Mouse (Mus musculus) spleen, adult 12 weeks (tissue): ENCODE measurements at regions not wholly inside any gene's neighbourhood (a gene's known extent, or its start where the extent isn't known, plus 50 kb on each side); places are given as distances from the start of the nearest gene placed in this dataset.

Source experiments
- DNase-seq: peaks from one replicate; pipeline ENCODE4 v3.0.0; 2022; ENCODE audit warnings: low spot score

DNA sequence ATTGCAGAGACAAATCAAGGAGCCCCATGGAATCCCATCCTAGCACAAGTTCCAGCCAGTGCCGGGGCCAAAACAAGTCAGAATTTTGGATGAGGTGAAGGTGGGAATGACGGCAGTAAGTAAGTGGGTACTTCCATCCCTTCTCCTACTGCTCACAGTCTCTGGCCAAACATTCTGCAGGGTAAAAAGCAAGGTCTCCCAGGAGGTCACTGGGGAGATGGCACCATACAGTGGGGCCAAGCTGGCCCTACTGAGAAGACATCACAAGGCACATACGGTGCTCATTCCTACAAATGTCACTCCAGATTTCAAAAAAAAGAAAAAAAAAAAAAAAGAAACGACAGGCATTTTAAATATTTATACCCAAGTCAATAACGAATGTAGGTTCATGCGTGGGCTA is 129.6 kb downstream of the Ddx11 start:
- no peak for DNase-seq

DNA sequence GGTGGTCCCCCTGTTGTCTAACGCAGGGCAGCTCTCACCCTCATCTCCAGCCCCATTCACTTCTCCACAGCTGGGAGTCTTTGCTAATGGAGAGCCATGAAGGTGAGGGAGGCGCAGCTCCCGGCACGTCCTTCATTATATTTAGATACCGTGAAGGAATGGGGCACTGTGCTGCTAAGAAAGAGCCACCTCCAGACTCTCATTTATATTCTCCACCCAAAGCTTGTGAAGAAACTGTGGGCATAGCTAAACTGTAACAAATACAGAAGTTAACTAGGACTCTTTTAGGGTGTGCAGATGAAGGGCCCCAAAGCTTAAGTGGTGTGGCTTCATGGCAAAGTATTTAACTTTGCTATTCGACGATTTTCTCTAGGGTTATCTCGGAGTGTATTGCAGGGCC is 136.4 kb downstream of the Ddx11 start:
- no peak for DNase-seq

DNA sequence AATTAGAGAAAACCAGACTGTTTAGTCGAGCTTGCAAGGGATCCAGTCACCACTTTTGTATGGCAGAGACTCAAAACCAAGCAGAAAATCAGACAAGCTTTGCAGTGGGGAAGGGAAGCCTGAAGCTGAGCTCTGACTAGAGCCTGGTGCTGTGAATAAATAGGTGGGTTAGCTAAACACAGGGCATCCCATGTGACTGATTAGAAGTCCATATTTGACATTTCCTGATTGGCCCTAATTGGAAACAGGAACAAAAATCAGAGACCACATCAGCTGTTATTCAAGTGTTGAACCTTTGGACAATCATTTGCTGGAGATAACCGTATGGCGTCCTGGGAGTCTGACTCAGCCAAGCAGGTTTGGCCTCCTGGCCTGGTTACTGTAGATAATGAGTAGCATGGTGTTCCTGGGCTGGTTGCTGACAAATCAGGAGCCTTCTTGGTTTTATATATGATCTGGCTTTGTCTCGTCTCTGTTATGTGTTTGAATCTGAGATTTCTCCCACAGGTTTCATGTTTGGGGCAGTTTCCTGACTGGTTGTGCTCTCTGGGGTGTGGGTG is 139.4 kb downstream of the Ddx11 start:
- no peak for DNase-seq

DNA sequence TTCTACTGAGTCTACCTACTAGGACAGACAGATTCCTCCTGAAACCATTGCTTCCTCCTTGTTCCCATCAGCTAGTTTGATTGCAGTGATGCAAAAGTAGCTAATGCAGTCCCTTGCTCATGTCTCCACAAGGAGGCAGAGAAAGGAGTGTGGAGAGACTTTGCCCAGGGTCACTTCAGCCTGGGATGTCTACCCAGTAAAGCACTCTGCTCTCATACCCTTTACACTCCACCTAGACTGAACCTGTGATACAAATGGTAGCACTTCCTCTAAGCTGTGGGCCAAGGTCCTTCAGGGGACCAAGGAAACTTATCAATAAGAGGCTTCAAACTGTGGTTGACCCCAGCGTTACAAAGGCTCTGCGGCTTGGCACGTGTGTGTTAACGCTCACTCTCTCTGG is 140.1 kb downstream of the Ddx11 start:
- DNase-seq: no peak

DNA sequence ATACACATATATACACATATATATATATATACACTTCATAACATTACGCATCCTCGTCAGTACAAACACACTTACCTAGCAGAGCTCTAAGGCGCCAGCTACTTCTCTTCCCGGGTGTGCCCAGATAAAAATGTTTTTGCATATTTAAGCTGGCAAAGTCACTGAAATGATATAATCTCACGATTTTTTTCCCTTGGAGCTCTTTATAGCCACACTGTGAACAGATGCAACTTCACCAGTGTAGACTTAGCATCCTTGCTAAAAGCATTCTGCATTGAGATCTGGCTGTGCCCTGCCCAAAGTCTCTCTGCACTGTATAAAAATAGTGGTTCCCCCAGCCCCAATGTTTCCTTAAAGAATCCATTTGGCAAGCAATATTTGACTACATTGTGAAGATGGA is 143.5 kb downstream of the Ddx11 start:
- DNase-seq: no peak

DNA sequence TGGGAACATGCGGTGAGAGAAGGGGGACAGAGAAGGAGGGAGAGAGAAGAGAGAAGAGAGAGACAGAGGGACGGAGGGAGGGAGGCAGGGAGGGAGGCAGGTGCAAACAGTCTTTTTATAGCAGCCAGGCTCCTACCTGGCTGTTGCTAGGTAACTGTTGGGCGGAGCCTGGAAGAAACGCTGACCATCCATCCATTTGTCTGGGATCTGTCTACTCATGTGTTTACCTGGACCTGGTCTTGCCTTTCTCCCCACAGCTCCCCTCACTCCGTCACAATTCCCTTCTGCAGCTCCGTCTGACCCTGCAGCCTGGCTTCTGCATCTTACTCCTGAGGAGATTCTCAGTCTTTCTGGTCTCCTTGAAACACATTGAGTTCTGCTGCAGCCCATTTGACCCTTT is 144.5 kb downstream of the Ddx11 start:
- no peak for DNase-seq

DNA sequence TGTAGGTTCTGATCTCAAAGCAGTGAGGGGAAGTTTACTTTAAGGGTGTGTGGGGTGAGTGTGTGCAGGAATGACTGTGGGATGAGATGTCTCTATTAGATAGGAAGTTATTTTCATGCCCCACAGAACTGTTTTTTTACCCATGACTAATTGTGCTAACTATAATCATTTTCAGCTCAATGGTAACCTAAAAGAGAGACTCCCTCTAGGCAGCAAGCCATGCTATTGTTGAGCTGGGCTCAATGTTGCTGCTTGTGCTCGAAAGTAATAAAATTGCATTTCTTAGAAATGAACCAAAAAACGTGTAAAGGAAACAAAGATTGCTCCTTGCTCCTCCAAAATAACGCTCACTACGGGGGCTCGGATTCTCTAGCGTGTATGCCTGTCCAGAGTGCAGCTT is 146.2 kb downstream of the Ddx11 start:
- DNase-seq: no peak

DNA sequence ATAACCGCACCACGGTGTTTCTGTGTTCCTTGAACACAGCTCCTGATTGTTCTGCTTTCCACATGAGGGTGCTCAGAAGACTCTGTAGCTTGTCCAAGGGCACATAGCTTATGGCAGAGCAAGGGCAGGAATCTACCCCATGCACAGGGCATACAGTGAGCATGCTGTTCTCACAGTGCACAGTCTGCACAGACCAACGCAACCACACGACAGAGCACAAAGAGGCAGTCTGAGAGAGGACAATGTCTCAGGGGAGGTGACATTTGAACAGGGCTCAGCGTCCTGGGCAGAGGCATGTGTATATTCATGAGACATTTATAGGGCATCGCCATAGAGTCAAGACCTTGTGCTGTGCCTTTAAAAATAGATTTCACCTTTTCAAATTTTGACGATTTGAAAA is 148.6 kb downstream of the Ddx11 start:
- no peak for DNase-seq

DNA sequence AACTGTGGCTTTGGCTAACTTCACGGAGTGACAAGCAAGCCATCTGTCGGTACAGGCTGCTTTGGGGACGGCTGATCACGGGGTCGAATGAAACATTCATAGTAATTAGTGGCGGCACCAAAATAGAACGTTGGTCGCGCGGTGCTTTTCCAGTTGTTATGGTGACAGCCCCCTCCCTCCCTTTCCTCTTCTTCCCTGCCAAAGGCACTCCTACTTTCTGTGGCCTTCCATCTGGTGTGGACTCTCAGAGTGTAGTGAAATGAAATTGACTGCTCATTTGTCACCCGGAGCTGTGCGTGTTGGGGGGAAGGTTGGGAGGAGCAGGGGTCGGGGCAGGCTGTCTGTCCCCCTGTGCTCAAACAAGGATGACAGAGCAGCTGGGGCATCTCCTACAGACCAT is 153.5 kb downstream of the Ddx11 start:
- no peak for DNase-seq

GRCm38 (mm10) chr17:66278037-66278436 is 154.7 kb downstream of the Ddx11 start:
- DNase-seq: no peak

DNA sequence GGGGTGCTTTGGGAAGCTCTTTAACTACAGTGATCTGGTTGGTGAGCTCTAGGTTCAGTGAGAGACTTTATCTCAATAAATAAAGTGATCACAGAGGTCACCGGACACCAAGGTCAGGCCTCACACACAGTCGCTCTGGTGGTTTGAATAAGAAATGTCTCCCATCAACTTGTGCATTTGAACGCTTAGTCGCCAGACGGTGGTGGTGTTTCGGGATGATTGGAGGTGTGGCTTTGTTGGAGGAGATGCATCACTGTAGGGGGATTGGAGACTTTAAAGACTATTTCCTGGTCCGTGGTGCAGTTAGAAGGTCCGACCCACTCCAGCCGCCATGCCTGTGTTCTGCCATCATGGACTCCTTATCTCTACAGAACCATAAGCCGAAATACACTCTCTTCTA is 162.0 kb downstream of the Ddx11 start:
- no peak for DNase-seq
